Comparison of ENCODE assay signal across 8 mouse cellular contexts in genomic region chr10:13474568-13474955, GRCm38 (mm10). TPM values are rescaled to one million over a fixed set of nuclear protein-coding genes. Genes with fewer than 3 reads are reported as not detected.
A peak's percentile ranks its signal among the peaks of the same experiment; 100 is the strongest.
DNase-seq lines count a peak whose midpoint lies in the region; ATAC-seq and TF ChIP-seq lines count a peak whose summit lies in the region.

No protein-coding gene starts in this region.

- H3K27ac ChIP-seq in neural tube, embryonic 11.5 days (ENCODE audit: low read depth, low read length): no peak overlapping the region
- no peak overlapping the region for H3K27ac ChIP-seq in forebrain, postnatal 0 days (ENCODE audit: low read depth, low read length)
- H3K27ac ChIP-seq in limb, embryonic 10.5 days: peak overlapping the region; percentile 77
- H3K27ac ChIP-seq in olfactory bulb, adult 2 months (ENCODE audit: insufficient read depth, low read depth, low read length): no peak overlapping the region

- H3K4me3 ChIP-seq in neural tube, embryonic 11.5 days (ENCODE audit: low read depth, low read length): peak overlapping the region; percentile 65
- H3K4me3 ChIP-seq in forebrain, postnatal 0 days (ENCODE audit: low read depth, low read length): peak overlapping the region; percentile 62
- H3K4me3 ChIP-seq in limb, embryonic 10.5 days: peak overlapping the region; percentile 76
- peak overlapping the region; percentile 51 for H3K4me3 ChIP-seq in olfactory bulb, adult 2 months (ENCODE audit: insufficient read depth, low read depth, low read length)

- DNase-seq in neural tube, embryonic 11.5 days (ENCODE audit: low spot score): peak; percentile 15
- DNase-seq in neural tube, embryonic 10.5 days (ENCODE audit: extremely low spot score, low spot score): no peak
- no peak for DNase-seq in forebrain, postnatal 0 days
- DNase-seq in limb, embryonic 10.5 days (ENCODE audit: low spot score): no peak
- DNase-seq in gastrocnemius, postnatal 10 days: no peak
- DNase-seq in gastrocnemius, postnatal 36 days: no peak
- no peak for DNase-seq in adipocyte (ENCODE audit: low spot score)

- H3K36me3 ChIP-seq in neural tube, embryonic 11.5 days (ENCODE audit: control insufficient read depth, insufficient read depth, low read length): no peaks in the 10 kb centered on the region
- H3K36me3 ChIP-seq in forebrain, postnatal 0 days (ENCODE audit: insufficient read depth): no peaks in the 10 kb centered on the region
- no peaks in the 10 kb centered on the region for H3K36me3 ChIP-seq in limb, embryonic 10.5 days

- TF ChIP-seq POLR2A in olfactory bulb, adult 2 months (IDR thresholded peaks at IDR 0.05; ENCODE audit: insufficient read depth, low read depth, low read length): no peak

- H3K4me2 ChIP-seq in neural tube, embryonic 11.5 days (ENCODE audit: low read depth): peak overlapping the region; percentile 99
- H3K4me2 ChIP-seq in forebrain, postnatal 0 days (ENCODE audit: low read depth): peak overlapping the region; percentile 99

- WGBS in neural tube, embryonic 11.5 days: 4% methylated on average over 10 of the region's 10 CpGs
- 10% methylated on average over 10 of the region's 10 CpGs for WGBS in forebrain, postnatal 0 days
- WGBS in limb, embryonic 10.5 days: 4% methylated on average over 10 of the region's 10 CpGs
- 20% methylated on average over 10 of the region's 10 CpGs for WGBS in olfactory bulb, adult 2 months

- peaks cover 4% of the 10 kb centered on the region for H3K4me1 ChIP-seq in neural tube, embryonic 11.5 days (ENCODE audit: control insufficient read depth, insufficient read depth, low read length)
- 0 out of 2 replicates have a peak, but pooled peaks cover 5% of the 10 kb centered on the region for H3K4me1 ChIP-seq in forebrain, postnatal 0 days (ENCODE audit: insufficient read depth)
- H3K4me1 ChIP-seq in limb, embryonic 10.5 days: peaks cover 19% of the 10 kb centered on the region
- H3K4me1 ChIP-seq in olfactory bulb, adult 2 months (ENCODE audit: control insufficient read depth, insufficient read depth, low read length): peaks cover 13% of the 10 kb centered on the region

- H3K9ac ChIP-seq in neural tube, embryonic 11.5 days (ENCODE audit: low read length): peak overlapping the region; percentile 76
- H3K9ac ChIP-seq in forebrain, postnatal 0 days: peak overlapping the region; percentile 66

- H3K27me3 ChIP-seq in neural tube, embryonic 11.5 days (ENCODE audit: control insufficient read depth, insufficient read depth, low read length): peaks cover 15% of the 10 kb centered on the region
- peaks cover 5% of the 10 kb centered on the region for H3K27me3 ChIP-seq in forebrain, postnatal 0 days (ENCODE audit: insufficient read depth, low read length)
- peaks cover 60% of the 10 kb centered on the region for H3K27me3 ChIP-seq in limb, embryonic 10.5 days (ENCODE audit: low read depth, poor library complexity, severe bottlenecking)

- H3K9me3 ChIP-seq in neural tube, embryonic 11.5 days (ENCODE audit: control insufficient read depth, low read length): no peaks in the 10 kb centered on the region
- H3K9me3 ChIP-seq in forebrain, postnatal 0 days (ENCODE audit: low read length): no peaks in the 10 kb centered on the region
- no peaks in the 10 kb centered on the region for H3K9me3 ChIP-seq in limb, embryonic 10.5 days (replicated peaks)

- intact Hi-C loops in gastrocnemius, postnatal 36 days (cut with DNase I): no loop called here

- ATAC-seq in neural tube, embryonic 11.5 days (ENCODE audit: insufficient read depth, low FRiP score, low TSS enrichment): no peak; the same call in 1 of the 2 replicates
- ATAC-seq in forebrain, postnatal 0 days: no peak

- TF ChIP-seq CTCF in forebrain, postnatal 0 days (IDR thresholded peaks at IDR 0.05; ENCODE audit: low read depth): no peak
- no peak for TF ChIP-seq CTCF in olfactory bulb, adult 2 months (IDR thresholded peaks at IDR 0.05; ENCODE audit: insufficient read depth, low read depth, low read length)

RNA-seq across cellular contexts. Expression of gene Phactr2, which starts 0.3 kb away (rescaled TPM):
- 18.8 and 19.8 TPM in 2 replicates for polyA plus RNA-seq in neural tube, embryonic 11.5 days (2014; fragmentation: Nextera tagmentation; extraction: Ambion mirVana)
- total RNA-seq in forebrain, postnatal 0 days (2014; rRNA removed): 6.9 and 10.5 TPM in 2 replicates
- polyA plus RNA-seq in forebrain, postnatal 0 days (2015; fragmentation: Nextera tagmentation; extraction: Ambion mirVana): 4.4 and 8.1 TPM in 2 replicates
- polyA plus RNA-seq in limb, embryonic 10.5 days (2016; fragmentation: Nextera tagmentation; extraction: Ambion mirVana): 16.2 and 21.3 TPM in 2 replicates
- polyA plus RNA-seq in olfactory bulb, adult 2 months (2012; ENCODE audit: insufficient read depth, insufficient read length, low replicate concordance, missing spikeins): not detected in 2 replicates
- 10 to 100 TPM; 39.9 to 43.4 TPM for total RNA-seq in gastrocnemius, postnatal 10 days (2021)
- total RNA-seq in gastrocnemius, postnatal 36 days (2021): 10 to 100 TPM; 13.1 to 15.5 TPM

RNA-seq across cellular contexts. Expression of gene Fuca2, which starts 24.8 kb away (rescaled TPM):
- 24.9 and 25.1 TPM in 2 replicates for polyA plus RNA-seq in neural tube, embryonic 11.5 days (2014; fragmentation: Nextera tagmentation; extraction: Ambion mirVana)
- 11.3 and 12.5 TPM in 2 replicates for total RNA-seq in forebrain, postnatal 0 days (2014; rRNA removed)
- 42.5 and 45.7 TPM in 2 replicates for polyA plus RNA-seq in forebrain, postnatal 0 days (2015; fragmentation: Nextera tagmentation; extraction: Ambion mirVana)
- 21.3 and 23.6 TPM in 2 replicates for polyA plus RNA-seq in limb, embryonic 10.5 days (2016; fragmentation: Nextera tagmentation; extraction: Ambion mirVana)
- polyA plus RNA-seq in olfactory bulb, adult 2 months (2012; ENCODE audit: insufficient read depth, insufficient read length, low replicate concordance, missing spikeins): not detected in 2 replicates
- 10 to 100 TPM; 15.2 to 15.7 TPM for total RNA-seq in gastrocnemius, postnatal 10 days (2021)
- total RNA-seq in gastrocnemius, postnatal 36 days (2021): 10 to 100 TPM; 10.8 TPM
